Mouse (Mus musculus): Measurements from ENCODE around the gene Usf2. TPM values are rescaled to one million over a fixed set of nuclear protein-coding genes. Genes with fewer than 3 reads are reported as not detected.
"Not testable (repeated sequence)": the region's sequence is repeated elsewhere in the genome, so short reads cannot be mapped to it uniquely, and the experiment has no call there.

Gene Usf2
- polyA plus RNA-seq, 1 experiment from 2014 or later, result 21.9 TPM

DNA sequence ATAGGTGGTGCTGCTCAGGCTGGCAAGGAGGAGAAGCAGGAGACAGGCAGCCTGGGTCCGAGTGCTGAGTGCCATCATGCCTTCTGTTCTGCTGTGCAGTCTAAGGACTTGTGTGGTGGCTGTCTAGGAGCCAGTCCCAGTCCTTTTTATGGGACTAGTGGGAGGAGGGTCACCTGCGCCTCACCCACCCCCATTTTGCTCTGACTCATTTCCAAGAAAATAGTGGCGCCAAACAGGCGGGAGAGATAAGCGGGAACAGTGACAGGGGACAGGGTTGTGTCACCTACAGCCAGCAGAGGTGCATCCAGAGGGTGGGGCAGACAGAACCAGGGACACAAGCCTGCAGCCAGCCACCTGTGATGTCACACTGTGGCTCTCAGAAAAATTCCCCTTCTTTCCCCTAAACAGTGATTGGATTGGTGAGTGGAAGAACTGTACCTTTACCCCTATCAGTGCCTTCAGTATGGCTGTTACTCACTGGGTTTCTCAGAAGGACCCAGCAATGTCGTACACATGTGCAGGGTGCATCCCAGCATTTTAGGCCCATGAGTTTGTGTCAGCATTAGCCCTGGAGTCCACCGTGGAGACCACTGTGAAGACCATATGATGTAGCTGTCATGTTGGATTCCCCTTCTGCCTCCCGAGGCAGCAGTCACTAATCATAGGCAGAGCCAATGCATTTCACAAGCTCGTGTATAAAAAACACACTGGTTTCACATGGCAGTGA lies 12.5 kb downstream of the Usf2 start, which contains the start of gene Hamp:
Gene Hamp, minus strand, starts transcription at position 124 of the 727 bp plus-strand sequence.
- H3K4me1 ChIP-seq, result no peaks in the 10 kb centered on the region
- H3K4me3 ChIP-seq, result no peak within 1 kb of the TSS
- H3K27ac ChIP-seq, result no peak within 1 kb of the TSS
- WGBS, result 69% methylated on average over 9 of the region's 9 CpGs
- H3K9ac ChIP-seq, result no peak within 1 kb of the TSS
- no peak for ATAC-seq (ENCODE audit: insufficient number of reproducible peaks, insufficient read depth, low FRiP score, low TSS enrichment, low read depth)
- no peaks in the 10 kb centered on the region for H3K9me3 ChIP-seq
- H3K27me3 ChIP-seq, result no peaks in the 10 kb centered on the region
- H3K4me2 ChIP-seq, result no peak within 1 kb of the TSS
- H3K36me3 ChIP-seq, result peaks cover 20% of the 10 kb centered on the region

DNA sequence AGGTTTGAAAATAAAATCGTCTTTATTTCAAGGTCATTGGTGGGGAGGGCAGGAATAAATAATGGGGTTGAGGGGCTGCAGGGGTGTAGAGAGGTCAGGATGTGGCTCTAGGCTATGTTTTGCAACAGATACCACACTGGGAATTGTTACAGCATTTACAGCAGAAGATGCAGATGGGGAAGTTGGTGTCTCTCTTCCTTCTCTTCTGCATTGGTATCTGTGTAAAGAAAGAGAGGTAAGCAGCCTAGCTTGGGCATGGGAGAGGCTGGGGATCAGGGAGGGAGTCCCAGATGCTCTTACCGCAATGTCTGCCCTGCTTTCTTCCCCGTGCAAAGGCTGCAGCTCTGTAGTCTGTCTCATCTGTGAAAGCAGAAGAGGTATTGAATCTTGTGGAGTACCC lies 14.2 kb downstream of the Usf2 start:
- not testable (repeated sequence) for H3K4me2 ChIP-seq; H3K9me3 ChIP-seq; H3K9ac ChIP-seq; H3K27me3 ChIP-seq; H3K27ac ChIP-seq; ATAC-seq (ENCODE audit: insufficient number of reproducible peaks, insufficient read depth, low FRiP score, low TSS enrichment, low read depth); H3K4me1 ChIP-seq; H3K4me3 ChIP-seq
- H3K36me3 ChIP-seq, result peaks cover 15% of the 10 kb centered on the region
- 33% methylated on average over 3 of the region's 3 CpGs for WGBS

DNA sequence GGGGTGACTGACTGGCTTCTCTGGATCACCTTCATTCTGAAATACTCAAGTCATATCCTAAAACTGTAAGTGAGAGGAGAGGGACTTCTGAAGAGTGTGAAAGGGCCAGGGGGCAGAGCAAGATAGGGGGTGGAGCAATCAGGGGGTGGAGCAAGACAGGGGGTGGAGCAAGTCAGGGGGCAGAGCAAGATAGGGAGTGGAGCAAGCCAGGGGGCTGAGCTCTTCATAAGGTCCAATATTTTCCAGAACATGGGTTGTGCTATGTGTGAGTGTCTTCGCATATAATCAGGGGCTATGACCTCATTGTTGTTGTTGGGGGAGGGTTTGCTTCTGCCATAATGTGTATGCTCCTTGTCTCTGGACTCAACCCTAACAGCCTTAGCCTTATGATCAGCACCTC lies 16.5 kb downstream of the Usf2 start:
- not testable (repeated sequence) for H3K4me2 ChIP-seq

DNA sequence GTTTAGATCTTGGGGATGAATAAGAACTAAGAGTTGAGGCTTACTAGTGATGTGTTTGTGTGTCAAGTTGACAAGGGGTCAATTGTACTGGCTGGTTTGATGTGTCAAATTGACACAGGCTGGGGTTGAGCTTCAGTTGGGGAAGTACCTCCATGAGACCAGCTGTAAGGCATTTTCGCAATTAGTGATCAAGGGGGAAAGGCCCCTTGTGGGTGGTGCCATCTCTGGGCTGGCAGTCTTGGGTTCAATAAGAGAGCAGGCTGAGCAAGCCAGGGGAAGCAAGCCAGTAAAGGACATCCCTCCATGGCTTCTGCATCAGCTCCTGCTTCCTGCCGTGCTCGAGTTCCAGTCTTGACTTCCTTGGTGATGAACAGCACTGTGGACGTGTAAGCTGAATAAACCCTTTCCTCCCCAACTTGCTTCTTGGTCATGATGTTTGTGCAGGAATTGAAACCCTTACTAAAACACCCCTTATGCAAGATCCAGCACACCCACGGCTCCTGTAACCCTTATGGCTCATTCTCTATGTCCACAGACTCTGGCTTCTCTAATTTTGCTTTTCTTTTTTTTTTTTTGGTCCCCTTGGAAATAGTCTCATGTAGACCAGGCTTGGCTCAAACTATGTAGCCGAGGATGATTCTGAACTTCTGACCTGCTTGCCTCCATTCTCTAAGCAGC lies 21.0 kb downstream of the Usf2 start:
- H3K27ac ChIP-seq; H3K4me2 ChIP-seq; H3K4me1 ChIP-seq; H3K4me3 ChIP-seq; ATAC-seq (ENCODE audit: insufficient number of reproducible peaks, insufficient read depth, low FRiP score, low TSS enrichment, low read depth); H3K27me3 ChIP-seq; H3K9me3 ChIP-seq; H3K9ac ChIP-seq; H3K36me3 ChIP-seq: not testable (repeated sequence)
- WGBS, result 56% methylated on average over 6 of the region's 6 CpGs

More for the DNA sequence above, 16.5 kb downstream of the Usf2 start:
- H3K27me3 ChIP-seq; H3K9ac ChIP-seq; H3K4me1 ChIP-seq; ATAC-seq (ENCODE audit: insufficient number of reproducible peaks, insufficient read depth, low FRiP score, low TSS enrichment, low read depth); H3K36me3 ChIP-seq; H3K9me3 ChIP-seq; H3K27ac ChIP-seq; H3K4me3 ChIP-seq: not testable (repeated sequence)
- 88% methylated on average over 1 of the region's 1 CpGs for WGBS

DNA sequence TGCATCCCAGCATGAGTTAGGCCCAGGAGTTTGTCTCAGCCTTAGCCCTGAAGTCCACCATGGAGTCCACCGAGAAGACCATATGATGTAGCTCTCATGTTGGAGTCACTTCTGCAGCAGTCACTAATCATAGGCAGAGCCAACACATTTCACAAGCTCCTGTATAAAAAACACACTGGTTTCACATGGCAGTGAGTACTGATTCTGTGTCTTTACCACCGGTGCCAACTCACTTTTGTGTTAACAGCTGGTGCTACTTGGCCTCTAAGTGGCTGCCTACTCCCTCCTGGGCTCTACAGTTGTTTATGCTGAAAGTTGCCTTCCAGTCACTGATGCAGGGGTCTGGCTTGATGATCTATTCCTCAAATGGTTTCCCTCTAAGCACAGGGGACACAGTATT lies 32.0 kb downstream of the Usf2 start, which contains the start of gene Hamp2:
Gene Hamp2, minus strand, starts transcription at position 101 of the 400 bp plus-strand sequence.
- H3K9me3 ChIP-seq; H3K4me3 ChIP-seq; H3K4me2 ChIP-seq; H3K36me3 ChIP-seq; H3K27me3 ChIP-seq; H3K4me1 ChIP-seq; ATAC-seq (ENCODE audit: insufficient number of reproducible peaks, insufficient read depth, low FRiP score, low TSS enrichment, low read depth); H3K27ac ChIP-seq; H3K9ac ChIP-seq: not testable (repeated sequence)
- WGBS, result 74% methylated on average over 2 of the region's 2 CpGs

DNA sequence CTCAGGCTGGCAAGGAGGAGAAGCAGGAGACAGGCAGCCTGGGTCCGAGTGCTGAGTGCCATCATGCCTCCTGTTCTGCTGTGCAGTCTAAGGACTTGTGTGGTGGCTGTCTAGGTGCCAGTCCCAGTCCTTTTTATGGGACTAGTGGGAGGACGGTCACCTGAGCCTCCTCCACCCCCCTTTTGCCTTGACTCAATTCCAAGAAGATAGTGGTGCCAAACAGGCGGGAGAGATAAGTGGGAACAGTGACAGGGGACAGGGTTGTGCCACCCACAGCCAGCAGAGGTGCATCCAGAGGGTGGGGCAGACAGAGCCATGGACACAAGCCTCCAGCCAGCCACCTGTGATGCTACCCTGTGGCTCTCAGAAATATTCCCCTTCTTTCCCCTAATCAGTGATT lies 32.5 kb downstream of the Usf2 start:
- Histone ChIP-seq H3K9me3 (no peaks in the 10 kb centered on the region), H3K36me3 (no peaks in the 10 kb centered on the region), H3K9ac (no peak overlapping the region), H3K4me1 (no peaks in the 10 kb centered on the region), H3K4me3 (no peak overlapping the region), H3K27me3 (no peaks in the 10 kb centered on the region), H3K4me2 (no peak overlapping the region), H3K27ac (no peak overlapping the region)
- no peak for ATAC-seq (ENCODE audit: insufficient number of reproducible peaks, insufficient read depth, low FRiP score, low TSS enrichment, low read depth)
- 69% methylated on average over 3 of the region's 3 CpGs for WGBS

DNA sequence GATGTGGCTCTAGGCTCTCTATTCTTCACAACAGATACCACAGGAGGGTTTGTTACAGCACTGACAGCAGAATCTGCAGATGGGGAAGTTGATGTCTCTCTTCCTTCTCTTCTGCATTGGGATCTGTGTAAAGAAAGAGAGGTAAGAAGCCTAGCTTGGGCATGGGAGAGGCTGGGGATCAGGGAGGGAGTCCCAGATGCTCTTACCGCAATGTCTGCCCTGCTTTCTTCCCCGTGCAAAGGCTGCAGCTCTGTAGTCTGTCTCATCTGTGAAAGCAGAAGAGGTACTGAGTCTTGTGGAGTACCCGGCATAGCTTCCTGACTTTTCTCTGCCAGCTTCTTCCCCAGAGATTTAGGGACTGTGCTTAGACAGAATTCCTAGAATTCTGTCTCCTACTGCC lies 34.1 kb downstream of the Usf2 start:
- H3K9me3 ChIP-seq; H3K27ac ChIP-seq; H3K9ac ChIP-seq; H3K4me3 ChIP-seq; H3K27me3 ChIP-seq; H3K4me2 ChIP-seq; H3K4me1 ChIP-seq; H3K36me3 ChIP-seq; ATAC-seq (ENCODE audit: insufficient number of reproducible peaks, insufficient read depth, low FRiP score, low TSS enrichment, low read depth): not testable (repeated sequence)
- WGBS, result 51% methylated on average over 3 of the region's 3 CpGs

DNA sequence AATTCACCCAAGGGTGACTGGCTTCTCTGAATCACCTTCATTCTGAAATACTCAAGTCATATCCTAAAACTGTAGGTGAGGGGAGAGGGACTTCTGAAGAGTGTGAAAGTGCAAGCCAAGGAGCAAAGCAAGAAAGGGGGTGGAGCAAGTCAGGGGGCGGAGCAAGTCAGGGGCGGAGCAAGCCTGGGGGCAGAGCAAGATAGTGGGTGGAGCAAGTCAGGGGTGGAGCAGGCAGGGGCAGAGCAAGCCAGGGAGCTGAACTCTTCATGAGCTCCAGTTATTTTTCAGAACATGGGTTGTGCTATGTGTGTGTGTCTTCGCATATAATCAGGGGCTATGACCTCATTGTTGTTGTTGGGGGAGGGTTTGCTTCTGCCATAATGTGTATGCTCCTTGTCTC lies 36.4 kb downstream of the Usf2 start:
- H3K36me3 ChIP-seq, result no peaks in the 10 kb centered on the region
- 64% methylated on average over 3 of the region's 3 CpGs for WGBS
- no peak for ATAC-seq (ENCODE audit: insufficient number of reproducible peaks, insufficient read depth, low FRiP score, low TSS enrichment, low read depth)
- no peak overlapping the region for H3K9ac ChIP-seq
- H3K4me3 ChIP-seq, result no peak overlapping the region
- no peaks in the 10 kb centered on the region for H3K9me3 ChIP-seq
- no peaks in the 10 kb centered on the region for H3K4me1 ChIP-seq
- H3K27ac ChIP-seq, result no peak overlapping the region
- no peak overlapping the region for H3K4me2 ChIP-seq
- no peaks in the 10 kb centered on the region for H3K27me3 ChIP-seq

DNA sequence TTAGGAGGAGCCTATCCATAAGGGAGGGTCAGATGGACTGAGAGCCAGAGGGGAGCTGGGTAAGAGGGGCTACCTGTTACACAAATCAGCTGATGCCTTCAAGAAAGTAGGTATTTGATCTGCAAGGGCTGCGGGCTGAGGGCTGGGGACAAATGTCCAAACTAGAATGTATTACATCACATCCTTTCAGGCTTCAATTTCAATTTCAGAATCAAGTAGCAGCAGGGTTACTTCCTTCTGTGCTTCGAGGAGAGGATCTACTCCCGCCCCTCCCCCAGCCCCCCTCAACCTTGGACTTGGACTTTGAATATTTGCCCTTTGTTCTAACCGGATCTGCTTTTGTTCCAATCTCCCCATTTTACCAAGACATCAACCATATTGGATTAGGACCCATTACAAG lies 39.4 kb downstream of the Usf2 start:
- ATAC-seq (ENCODE audit: insufficient number of reproducible peaks, insufficient read depth, low FRiP score, low TSS enrichment, low read depth), result no peak

DNA sequence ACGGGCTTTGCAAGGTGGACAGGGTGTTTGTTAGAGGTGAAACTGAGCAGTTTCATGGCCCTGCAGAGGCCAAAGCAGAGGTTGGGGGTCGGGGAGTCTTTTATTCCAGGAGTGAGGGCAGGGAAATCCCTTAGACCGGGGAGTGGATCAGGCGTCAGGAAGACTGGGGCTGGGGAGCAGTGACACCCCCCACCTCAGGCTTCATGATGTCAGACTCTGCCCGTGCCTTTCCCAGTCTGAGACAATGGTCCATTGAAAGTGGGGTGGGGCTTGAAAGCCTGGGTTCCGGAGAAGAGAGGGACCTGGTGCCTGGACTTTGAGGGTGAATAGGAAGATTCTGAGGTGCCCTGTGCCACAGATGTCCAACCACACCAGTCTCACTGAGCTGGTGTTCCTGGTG lies 39.9 kb downstream of the Usf2 start:
- no peak for ATAC-seq (ENCODE audit: insufficient number of reproducible peaks, insufficient read depth, low FRiP score, low TSS enrichment, low read depth)
- H3K36me3 ChIP-seq, result no peaks in the 10 kb centered on the region
- H3K4me3 ChIP-seq, result no peak overlapping the region
- no peaks in the 10 kb centered on the region for H3K4me1 ChIP-seq
- 13% methylated on average over 6 of the region's 6 CpGs for WGBS
- no peaks in the 10 kb centered on the region for H3K27me3 ChIP-seq
- no peak overlapping the region for H3K9ac ChIP-seq
- no peak overlapping the region for H3K27ac ChIP-seq
- H3K9me3 ChIP-seq, result no peaks in the 10 kb centered on the region
- H3K4me2 ChIP-seq, result no peak overlapping the region

More for the DNA sequence above, 39.4 kb downstream of the Usf2 start:
- Histone ChIP-seq H3K4me3 (no peak overlapping the region), H3K9me3 (no peaks in the 10 kb centered on the region), H3K27ac (no peak overlapping the region), H3K4me2 (no peak overlapping the region), H3K27me3 (no peaks in the 10 kb centered on the region), H3K4me1 (no peaks in the 10 kb centered on the region), H3K9ac (no peak overlapping the region), H3K36me3 (no peaks in the 10 kb centered on the region)
- 40% methylated on average over 4 of the region's 4 CpGs for WGBS

DNA sequence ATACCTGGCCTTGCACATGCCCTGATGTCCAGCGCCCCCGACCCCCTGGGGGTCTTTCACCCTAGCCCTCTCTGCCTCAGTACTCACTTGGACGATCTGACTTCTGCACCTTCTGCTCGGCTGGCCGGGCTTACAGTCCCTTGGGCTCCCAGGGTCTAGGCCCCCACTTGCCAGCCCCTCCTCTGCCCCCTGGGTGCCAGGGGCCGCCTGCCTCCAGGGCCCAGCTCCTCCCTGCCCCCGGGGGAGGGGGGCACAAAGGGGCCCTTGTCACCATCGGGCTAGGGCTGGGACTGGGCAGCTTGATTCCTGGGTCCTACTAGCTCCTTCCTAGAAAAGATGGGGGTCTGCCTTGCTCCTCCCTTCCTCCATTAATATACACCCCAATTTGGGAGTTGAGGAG lies 41.9 kb downstream of the Usf2 start, which contains the start of gene Mag:
Gene Mag, minus strand, starts transcription at position 142 of the 400 bp plus-strand sequence.
- no peaks in the 10 kb centered on the region for H3K4me1 ChIP-seq
- H3K9ac ChIP-seq, result no peak within 1 kb of the TSS
- 65% methylated on average over 8 of the region's 8 CpGs for WGBS
- no peak within 1 kb of the TSS for H3K4me2 ChIP-seq
- no peaks in the 10 kb centered on the region for H3K9me3 ChIP-seq
- ATAC-seq (ENCODE audit: insufficient number of reproducible peaks, insufficient read depth, low FRiP score, low TSS enrichment, low read depth), result no peak
- H3K4me3 ChIP-seq, result no peak within 1 kb of the TSS
- no peak within 1 kb of the TSS for H3K27ac ChIP-seq
- H3K27me3 ChIP-seq, result no peaks in the 10 kb centered on the region
- H3K36me3 ChIP-seq, result no peaks in the 10 kb centered on the region

DNA sequence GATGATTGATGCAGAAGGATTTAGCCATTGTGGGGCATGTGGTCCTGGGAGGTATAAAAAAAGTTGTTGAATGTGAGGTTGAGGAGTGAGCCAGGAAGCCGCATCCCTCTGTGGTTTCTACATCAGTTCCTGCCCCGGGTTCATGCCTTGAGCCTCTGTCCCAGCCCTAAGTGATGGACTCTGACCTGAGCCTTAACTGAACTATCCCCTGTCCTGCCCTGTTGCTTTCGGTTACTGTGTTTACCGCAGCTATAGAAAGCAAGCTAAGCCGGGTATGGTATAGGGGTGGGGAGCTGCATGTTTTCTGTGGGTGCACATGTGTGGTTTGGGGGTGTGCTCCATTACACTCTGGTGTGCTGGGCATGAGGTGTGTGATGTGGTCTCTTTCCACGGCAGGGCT lies 46.8 kb downstream of the Usf2 start:
- H3K4me2 ChIP-seq, result no peak overlapping the region
- no peaks in the 10 kb centered on the region for H3K9me3 ChIP-seq
- no peak for ATAC-seq (ENCODE audit: insufficient number of reproducible peaks, insufficient read depth, low FRiP score, low TSS enrichment, low read depth)
- H3K27me3 ChIP-seq, result no peaks in the 10 kb centered on the region; the same call in 1 of the 2 replicates
- no peak overlapping the region for H3K27ac ChIP-seq
- no peak overlapping the region for H3K9ac ChIP-seq
- 70% methylated on average over 6 of the region's 6 CpGs for WGBS
- H3K36me3 ChIP-seq, result no peaks in the 10 kb centered on the region
- H3K4me3 ChIP-seq, result no peak overlapping the region
- peaks cover 12% of the 10 kb centered on the region for H3K4me1 ChIP-seq
